Comparison of ENCODE assay signal across 11 mouse cellular contexts in genomic region chr1:172049131-172049782, GRCm38 (mm10). TPM values are rescaled to one million over a fixed set of nuclear protein-coding genes. Genes with fewer than 3 reads are reported as not detected.
A peak's percentile ranks its signal among the peaks of the same experiment; 100 is the strongest.
DNase-seq lines count a peak whose midpoint lies in the region; ATAC-seq and TF ChIP-seq lines count a peak whose summit lies in the region.
"Had no signal": no experiment of that assay in that cellular context is flagged by ENCODE, and none has a peak within 500 bp of the region (broad histone marks: within the 10 kb centered on the region; RNA-seq: fewer than 3 reads in every experiment).

No protein-coding gene starts in this region.

- ATAC-seq in forebrain, embryonic 16.5 days = peak; percentile 13
- peak; percentile 76 for ATAC-seq in midbrain, embryonic 11.5 days (ENCODE audit: low FRiP score)
- ATAC-seq: Patski had no signal

- peak overlapping the region; percentile 91 for H3K27ac ChIP-seq in forebrain, embryonic 16.5 days (ENCODE audit: low read length)
- H3K27ac ChIP-seq in midbrain, embryonic 11.5 days (ENCODE audit: low read depth, low read length) = peak overlapping the region; percentile 69

- peak overlapping the region; percentile 35 for H3K4me2 ChIP-seq in forebrain, embryonic 16.5 days (ENCODE audit: low read length)
- H3K4me2 ChIP-seq in midbrain, embryonic 11.5 days = peak overlapping the region; percentile 2; the same call in 1 of the 2 replicates

- peak overlapping the region; percentile 18 for H3ac ChIP-seq in C2C12 (ENCODE audit: control insufficient read depth, insufficient read length, low read depth)

- no peaks in the 10 kb centered on the region for H3K79me3 ChIP-seq in C2C12 (ENCODE audit: low read depth)

- no peak overlapping the region for H3K4me3 ChIP-seq in C2C12 (ENCODE audit: insufficient read depth, poor library complexity, severe bottlenecking)
- no peak overlapping the region for H3K4me3 ChIP-seq in forebrain, embryonic 16.5 days (replicated peaks; ENCODE audit: low read length)
- no peak overlapping the region for H3K4me3 ChIP-seq in midbrain, embryonic 11.5 days (ENCODE audit: low read depth, low read length)

- DNase-seq in Muller cell, postnatal 12 days (ENCODE audit: inconsistent ontology term) = peak; percentile 33
- peak; percentile 90 for DNase-seq in midbrain, embryonic 11.5 days (ENCODE audit: low spot score, missing footprints)
- no peak for DNase-seq in cerebellum, adult 11-12 months
- DNase-seq in cerebellum, postnatal 14 days = no peak
- no peak for DNase-seq in right cerebral cortex, adult 18-20 months
- DNase-seq: kidney, postnatal 4 days had no signal

- peak overlapping the region; percentile 50 for H3K9ac ChIP-seq in forebrain, embryonic 16.5 days (replicated peaks; ENCODE audit: low read depth, low read length)
- H3K9ac ChIP-seq in midbrain, embryonic 11.5 days (ENCODE audit: low read length) = peak overlapping the region; percentile 36; the same call in 1 of the 2 replicates

- 17% methylated on average over 13 of the region's 13 CpGs for WGBS in forebrain, embryonic 16.5 days
- 22% methylated on average over 13 of the region's 13 CpGs for WGBS in midbrain, embryonic 11.5 days

- TF ChIP-seq CTCF in C2C12 (IDR thresholded peaks at IDR 0.05; ENCODE audit: control insufficient read depth, insufficient read depth, insufficient read length) = no peak

- H3K36me3 ChIP-seq in C2C12 (ENCODE audit: control insufficient read depth, insufficient read depth) = no peaks in the 10 kb centered on the region
- H3K36me3 ChIP-seq in forebrain, embryonic 16.5 days (ENCODE audit: control insufficient read depth, insufficient read depth) = no peaks in the 10 kb centered on the region
- no peaks in the 10 kb centered on the region for H3K36me3 ChIP-seq in midbrain, embryonic 11.5 days (ENCODE audit: control insufficient read depth, insufficient read depth, low read length)

- no peaks in the 10 kb centered on the region for H3K9me3 ChIP-seq in forebrain, embryonic 16.5 days (ENCODE audit: control insufficient read depth, low read length)
- no peaks in the 10 kb centered on the region for H3K9me3 ChIP-seq in midbrain, embryonic 11.5 days (ENCODE audit: control insufficient read depth, low read length)

- H3K79me2 ChIP-seq in C2C12 (ENCODE audit: control insufficient read depth, insufficient read depth) = no peaks in the 10 kb centered on the region

- H3K27me3 ChIP-seq in C2C12 (ENCODE audit: control insufficient read depth, insufficient read depth, insufficient read length) = no peaks in the 10 kb centered on the region
- H3K27me3 ChIP-seq in forebrain, embryonic 16.5 days (replicated peaks; ENCODE audit: control insufficient read depth, insufficient read depth, low read length) = no peaks in the 10 kb centered on the region
- peaks cover 5% of the 10 kb centered on the region; the same call in 1 of the 2 replicates for H3K27me3 ChIP-seq in midbrain, embryonic 11.5 days (ENCODE audit: control insufficient read depth, insufficient read depth, low read length)
- H3K27me3 ChIP-seq: Patski had no signal

- peaks cover 34% of the 10 kb centered on the region for H3K4me1 ChIP-seq in forebrain, embryonic 16.5 days (replicated peaks; ENCODE audit: control insufficient read depth, insufficient read depth, low read length)
- H3K4me1 ChIP-seq in midbrain, embryonic 11.5 days (ENCODE audit: control insufficient read depth, insufficient read depth, low read length) = peaks cover 31% of the 10 kb centered on the region

TF ChIP-seq in C2C12, 6 proteins besides CTCF, POLR2A, EP300 and RAD21:
- TF ChIP-seq USF1 (IDR thresholded peaks at IDR 0.05; ENCODE audit: low read depth) (no peak), MYOD1 (IDR thresholded peaks at IDR 0.05; ENCODE audit: control insufficient read depth, insufficient read length, low read depth) (no peak), CEBPB (IDR thresholded peaks at IDR 0.05; ENCODE audit: low read depth) (no peak), FOSL1 (IDR thresholded peaks at IDR 0.05; ENCODE audit: insufficient read depth, low read length, poor library complexity, severe bottlenecking) (no peak), MAX (IDR thresholded peaks at IDR 0.05) (no peak), MYOG (IDR thresholded peaks at IDR 0.05; ENCODE audit: control insufficient read depth, extremely low read depth, insufficient read length) (no peak)

RNA-seq across cellular contexts. Expression of gene Nhlh1, which starts 8.1 kb away (rescaled TPM):
- polyA plus RNA-seq in C2C12 (2012; fragmentation: generic; extraction: Trizol) = not detected
- polyA plus RNA-seq in forebrain, embryonic 16.5 days (2015; fragmentation: Nextera tagmentation; extraction: Ambion mirVana) = 2.0 TPM in 2 replicates
- polyA plus RNA-seq in midbrain, embryonic 11.5 days (2014; fragmentation: Nextera tagmentation; extraction: Ambion mirVana) = 10.7 and 11.0 TPM in 2 replicates
- polyA plus RNA-seq: heart, postnatal 0 days; liver, embryonic 16.5 days; Patski had no signal

RNA-seq across cellular contexts. Expression of gene Vangl2, which starts 21.0 kb away (rescaled TPM):
- polyA plus RNA-seq in C2C12 (2012; fragmentation: generic; extraction: Trizol) = 5.7 TPM
- 40.5 and 42.7 TPM in 2 replicates for polyA plus RNA-seq in forebrain, embryonic 16.5 days (2015; fragmentation: Nextera tagmentation; extraction: Ambion mirVana)
- polyA plus RNA-seq in midbrain, embryonic 11.5 days (2014; fragmentation: Nextera tagmentation; extraction: Ambion mirVana) = 49.3 and 52.9 TPM in 2 replicates

RNA-seq across cellular contexts. Expression of gene Copa, which starts 33.1 kb away (rescaled TPM):
- polyA plus RNA-seq in C2C12 (2012; fragmentation: generic; extraction: Trizol) = 113 TPM
- 235 and 242 TPM in 2 replicates for polyA plus RNA-seq in forebrain, embryonic 16.5 days (2015; fragmentation: Nextera tagmentation; extraction: Ambion mirVana)
- polyA plus RNA-seq in midbrain, embryonic 11.5 days (2014; fragmentation: Nextera tagmentation; extraction: Ambion mirVana) = 178 and 194 TPM in 2 replicates

RNA-seq across cellular contexts. Expression of gene Ncstn, which starts 33.3 kb away (rescaled TPM):
- polyA plus RNA-seq in C2C12 (2012; fragmentation: generic; extraction: Trizol) = 40.8 TPM
- polyA plus RNA-seq in forebrain, embryonic 16.5 days (2015; fragmentation: Nextera tagmentation; extraction: Ambion mirVana) = 108 and 112 TPM in 2 replicates
- polyA plus RNA-seq in midbrain, embryonic 11.5 days (2014; fragmentation: Nextera tagmentation; extraction: Ambion mirVana) = 107 and 108 TPM in 2 replicates

Comparison
In these comparisons a context has a peak if more than half of its experiments do, and no peak if none do; other contexts are left out.
1. DNase-seq: peak in Muller cell, postnatal 12 days (single experiment) and midbrain, embryonic 11.5 days (single experiment); none in cerebellum, adult 11-12 months (single experiment), cerebellum, postnatal 14 days (0 of 2) and right cerebral cortex, adult 18-20 months (single experiment).